Mouse (Mus musculus): ENCODE results near the gene Cdkal1. TPM values are rescaled to one million over a fixed set of nuclear protein-coding genes. Genes with fewer than 3 reads are reported as not detected.
A peak's percentile ranks its signal among the peaks of the same experiment; 100 is the strongest.

Cdkal1 gene
- polyA plus RNA-seq, 1 experiment from 2014 or later: 8.7 TPM

GRCm38 (mm10) chr13:29831126-29831525 lies 24.3 kb downstream of the Cdkal1 start:
- H3K4me3 ChIP-seq (ENCODE audit: low read depth, low read length): no peak overlapping the region
- WGBS (ENCODE audit: insufficient replicate concordance): 82% methylated on average over 4 of the region's 4 CpGs
- H3K27ac ChIP-seq (ENCODE audit: low read depth): no peak overlapping the region
- H3K9me3 ChIP-seq (ENCODE audit: low read length): no peaks in the 10 kb centered on the region
- peaks cover 3% of the 10 kb centered on the region; the same call in 1 of the 2 replicates for H3K4me1 ChIP-seq (ENCODE audit: insufficient read depth)
- H3K4me2 ChIP-seq (ENCODE audit: low read depth, low read length): no peak overlapping the region
- H3K27me3 ChIP-seq (ENCODE audit: insufficient read depth, low read length): no peaks in the 10 kb centered on the region
- ATAC-seq: no peak
- no peak overlapping the region for H3K9ac ChIP-seq (replicated peaks)
- no peaks in the 10 kb centered on the region for H3K36me3 ChIP-seq (replicated peaks; ENCODE audit: insufficient read depth, low read length)
- no peak for DNase-seq
- no peak for TF ChIP-seq EP300 (IDR thresholded peaks at IDR 0.05; ENCODE audit: low read depth)
- no peak for TF ChIP-seq CTCF (IDR thresholded peaks at IDR 0.05; ENCODE audit: low read depth)

DNA sequence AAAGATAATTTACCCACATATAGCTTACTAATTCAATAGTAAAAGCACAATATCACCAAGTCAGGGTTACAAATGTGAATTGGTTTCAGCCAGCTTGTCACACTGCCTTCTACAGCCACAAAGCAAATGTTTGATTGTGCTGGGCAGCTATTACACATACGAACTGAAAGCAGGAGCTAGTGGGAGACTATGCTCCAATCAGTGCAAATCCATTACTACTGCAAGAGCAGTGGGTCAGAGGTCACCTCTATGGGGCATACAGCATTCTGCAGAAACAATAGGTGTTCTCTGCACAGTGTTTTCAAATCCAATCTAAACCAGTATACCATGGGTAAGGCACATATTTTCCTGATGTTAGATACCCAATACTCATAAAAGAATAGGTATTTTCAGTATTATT lies 27.4 kb downstream of the Cdkal1 start:
- WGBS (ENCODE audit: insufficient replicate concordance): 60% methylated on average over 1 of the region's 1 CpGs
- Histone ChIP-seq H3K4me1 (ENCODE audit: insufficient read depth) (peaks cover 5% of the 10 kb centered on the region; the same call in 1 of the 2 replicates), H3K9ac (replicated peaks) (no peak overlapping the region), H3K9me3 (ENCODE audit: low read length) (no peaks in the 10 kb centered on the region), H3K27ac (ENCODE audit: low read depth) (peak overlapping the region; percentile 48; the same call in 1 of the 2 replicates), H3K36me3 (replicated peaks; ENCODE audit: insufficient read depth, low read length) (no peaks in the 10 kb centered on the region), H3K4me3 (ENCODE audit: low read depth, low read length) (no peak overlapping the region), H3K27me3 (ENCODE audit: insufficient read depth, low read length) (no peaks in the 10 kb centered on the region), H3K4me2 (ENCODE audit: low read depth, low read length) (no peak overlapping the region)
- peak; percentile 17 for DNase-seq
- peak; percentile 94 for ATAC-seq
- no peak for TF ChIP-seq CTCF (IDR thresholded peaks at IDR 0.05; ENCODE audit: low read depth)
- TF ChIP-seq EP300 (IDR thresholded peaks at IDR 0.05; ENCODE audit: low read depth): no peak

DNA sequence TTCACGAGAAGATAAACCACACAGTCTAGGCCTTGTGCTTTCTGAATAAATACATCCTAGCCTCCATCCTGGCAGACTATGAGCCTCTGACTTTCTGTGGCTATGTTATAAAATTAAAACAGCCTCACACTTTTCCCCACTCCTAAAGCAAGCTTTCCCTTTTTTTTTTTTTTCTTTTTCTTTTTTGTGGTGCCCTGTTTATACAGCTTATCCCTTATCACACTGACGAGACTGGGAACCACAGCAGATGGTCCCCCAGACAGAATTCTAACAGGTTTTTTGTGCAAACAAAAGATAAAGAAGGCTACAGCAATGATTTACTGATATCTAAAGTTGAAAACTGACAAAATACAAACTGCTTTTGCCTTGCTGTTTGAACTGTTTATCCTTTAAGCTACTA lies 29.0 kb downstream of the Cdkal1 start:
- Histone ChIP-seq H3K4me2 (ENCODE audit: low read depth, low read length) (no peak overlapping the region), H3K27ac (ENCODE audit: low read depth) (no peak overlapping the region), H3K36me3 (replicated peaks; ENCODE audit: insufficient read depth, low read length) (no peaks in the 10 kb centered on the region), H3K4me3 (ENCODE audit: low read depth, low read length) (no peak overlapping the region), H3K9ac (replicated peaks) (no peak overlapping the region), H3K9me3 (ENCODE audit: low read length) (no peaks in the 10 kb centered on the region), H3K27me3 (ENCODE audit: insufficient read depth, low read length) (no peaks in the 10 kb centered on the region), H3K4me1 (ENCODE audit: insufficient read depth) (peaks cover 5% of the 10 kb centered on the region; the same call in 1 of the 2 replicates)
- WGBS (ENCODE audit: insufficient replicate concordance): 42% methylated on average over 2 of the region's 2 CpGs
- TF ChIP-seq EP300 (IDR thresholded peaks at IDR 0.05; ENCODE audit: low read depth) (peak; percentile 86), CTCF (IDR thresholded peaks at IDR 0.05; ENCODE audit: low read depth) (no peak)
- DNase-seq: no peak
- no peak for ATAC-seq

DNA sequence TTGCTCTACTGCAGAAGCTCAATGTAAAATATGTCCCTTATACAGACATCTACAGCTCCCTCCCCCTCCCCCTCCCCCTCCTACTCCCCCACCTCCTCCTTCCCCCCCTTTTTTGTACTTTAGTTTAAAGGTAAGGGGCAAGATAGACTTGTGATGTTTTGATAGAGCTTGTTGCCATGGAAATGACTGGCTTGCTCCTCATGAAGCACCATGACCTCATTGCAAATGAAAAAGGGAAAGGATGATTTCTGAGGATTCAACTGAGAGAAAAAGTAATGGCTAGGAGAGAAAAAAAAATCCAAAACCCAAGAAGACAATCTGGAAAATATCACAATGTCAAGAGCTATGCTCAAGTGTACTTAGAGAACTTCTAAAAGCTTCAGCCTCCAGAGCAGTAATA lies 29.4 kb downstream of the Cdkal1 start:
- no peaks in the 10 kb centered on the region for H3K9me3 ChIP-seq (ENCODE audit: low read length)
- TF ChIP-seq CTCF (IDR thresholded peaks at IDR 0.05; ENCODE audit: low read depth): no peak
- TF ChIP-seq EP300 (IDR thresholded peaks at IDR 0.05; ENCODE audit: low read depth): no peak
- no peak overlapping the region for H3K4me2 ChIP-seq (ENCODE audit: low read depth, low read length)
- H3K27ac ChIP-seq (ENCODE audit: low read depth): no peak overlapping the region
- ATAC-seq: no peak
- no peak for DNase-seq
- H3K36me3 ChIP-seq (replicated peaks; ENCODE audit: insufficient read depth, low read length): no peaks in the 10 kb centered on the region
- H3K4me1 ChIP-seq (ENCODE audit: insufficient read depth): peaks cover 5% of the 10 kb centered on the region; the same call in 1 of the 2 replicates
- H3K27me3 ChIP-seq (ENCODE audit: insufficient read depth, low read length): no peaks in the 10 kb centered on the region
- no peak overlapping the region for H3K4me3 ChIP-seq (ENCODE audit: low read depth, low read length)
- no peak overlapping the region for H3K9ac ChIP-seq (replicated peaks)

GRCm38 (mm10) chr13:29824797-29825196 lies 30.7 kb downstream of the Cdkal1 start:
- Histone ChIP-seq H3K27me3 (ENCODE audit: insufficient read depth, low read length) (no peaks in the 10 kb centered on the region), H3K9ac (replicated peaks) (no peak overlapping the region), H3K4me1 (ENCODE audit: insufficient read depth) (peaks cover 5% of the 10 kb centered on the region; the same call in 1 of the 2 replicates), H3K27ac (ENCODE audit: low read depth) (no peak overlapping the region), H3K4me3 (ENCODE audit: low read depth, low read length) (no peak overlapping the region), H3K9me3 (ENCODE audit: low read length) (no peaks in the 10 kb centered on the region), H3K36me3 (replicated peaks; ENCODE audit: insufficient read depth, low read length) (no peaks in the 10 kb centered on the region), H3K4me2 (ENCODE audit: low read depth, low read length) (no peak overlapping the region)
- TF ChIP-seq CTCF (IDR thresholded peaks at IDR 0.05; ENCODE audit: low read depth) (no peak), EP300 (IDR thresholded peaks at IDR 0.05; ENCODE audit: low read depth) (no peak)
- no peak for ATAC-seq
- WGBS (ENCODE audit: insufficient replicate concordance): 78% methylated on average over 4 of the region's 4 CpGs
- DNase-seq: no peak

- no peak for TF ChIP-seq EP300 (IDR thresholded peaks at IDR 0.05; ENCODE audit: low read depth)
- H3K4me1 ChIP-seq (ENCODE audit: insufficient read depth): peaks cover 5% of the 10 kb centered on the region; the same call in 1 of the 2 replicates
- DNase-seq (no peak), ATAC-seq (no peak)
- no peak overlapping the region for H3K4me3 ChIP-seq (ENCODE audit: low read depth, low read length)
- no peak overlapping the region for H3K4me2 ChIP-seq (ENCODE audit: low read depth, low read length)
- 76% methylated on average over 8 of the region's 8 CpGs for WGBS (ENCODE audit: insufficient replicate concordance)
- no peaks in the 10 kb centered on the region for H3K27me3 ChIP-seq (ENCODE audit: insufficient read depth, low read length)
- H3K36me3 ChIP-seq (replicated peaks; ENCODE audit: insufficient read depth, low read length): no peaks in the 10 kb centered on the region
- H3K9me3 ChIP-seq (ENCODE audit: low read length): no peaks in the 10 kb centered on the region
- H3K9ac ChIP-seq (replicated peaks): no peak overlapping the region
- H3K27ac ChIP-seq (ENCODE audit: low read depth): no peak overlapping the region
Observed at GRCm38 (mm10) chr13:29824326-29824725, 31.1 kb downstream of the Cdkal1 start.

- H3K9me3 ChIP-seq (ENCODE audit: low read length): no peaks in the 10 kb centered on the region
- 73% methylated on average over 9 of the region's 9 CpGs for WGBS (ENCODE audit: insufficient replicate concordance)
- no peak overlapping the region for H3K4me2 ChIP-seq (ENCODE audit: low read depth, low read length)
- ATAC-seq: no peak
- H3K27ac ChIP-seq (ENCODE audit: low read depth): no peak overlapping the region
- H3K36me3 ChIP-seq (replicated peaks; ENCODE audit: insufficient read depth, low read length): no peaks in the 10 kb centered on the region
- TF ChIP-seq CTCF (IDR thresholded peaks at IDR 0.05; ENCODE audit: low read depth) (no peak), EP300 (IDR thresholded peaks at IDR 0.05; ENCODE audit: low read depth) (no peak)
- H3K4me1 ChIP-seq (ENCODE audit: insufficient read depth): peaks cover 5% of the 10 kb centered on the region; the same call in 1 of the 2 replicates
- H3K4me3 ChIP-seq (ENCODE audit: low read depth, low read length): no peak overlapping the region
- no peak for DNase-seq
- no peaks in the 10 kb centered on the region for H3K27me3 ChIP-seq (ENCODE audit: insufficient read depth, low read length)
- H3K9ac ChIP-seq (replicated peaks): no peak overlapping the region
Observed at GRCm38 (mm10) chr13:29823906-29824305, 31.6 kb downstream of the Cdkal1 start.

Measured in liver, postnatal 0 days (tissue).